Mouse (Mus musculus) layer of hippocampus, postnatal 14 days (tissue): ENCODE results near the gene Defb5. TPM values are rescaled to one million over a fixed set of nuclear protein-coding genes. Genes with fewer than 3 reads are reported as not detected.
"Not testable (repeated sequence)": the region's sequence is repeated elsewhere in the genome, so short reads cannot be mapped to it uniquely, and the experiment has no call there.

Experiments
- DNase-seq, 2 experiments: peaks; one replicate each; pipeline ENCODE4 v3.0.0; 2021 to 2022; ENCODE audit warnings: low spot score in 2 of 2, mixed read lengths in 1 of 2
- long read RNA-seq, 2 experiments: library from polyadenylated mRNA; stranded (forward); transcript quantifications; one replicate each; pipeline ENCODE4 v2.0.0; 2021
- total RNA-seq, 2 experiments: library from RNA; stranded (reverse); gene quantifications; 2 replicates each; pipeline ENCODE4 v1.2.3; 2021

Defb5 gene
- not detected for total RNA-seq
- long read RNA-seq, experiment 1: 0 reads
- long read RNA-seq, experiment 2: 0 reads

- no peak for DNase-seq
Observed at GRCm38 (mm10) chr8:19247280-19247679, at the start of gene Defb5. Gene Defb5, plus strand, starts transcription at chr8:19247580.

GRCm38 (mm10) chr8:19225161-19225560 is 22.2 kb upstream of the Defb5 start, which contains the start of gene Defb6:
Gene Defb6, plus strand, starts transcription at chr8:19225478.
- DNase-seq: no peak

- DNase-seq: no peak
Observed at GRCm38 (mm10) chr8:19238101-19238500, 9.3 kb upstream of the Defb5 start.

GRCm38 (mm10) chr8:19239616-19240015 is 7.8 kb upstream of the Defb5 start, which contains the start of gene Defb46:
Gene Defb46, plus strand, starts transcription at chr8:19239916.
- DNase-seq: no peak

GRCm38 (mm10) chr8:19258136-19258535 is 10.8 kb downstream of the Defb5 start:
- no peak for DNase-seq

DNA sequence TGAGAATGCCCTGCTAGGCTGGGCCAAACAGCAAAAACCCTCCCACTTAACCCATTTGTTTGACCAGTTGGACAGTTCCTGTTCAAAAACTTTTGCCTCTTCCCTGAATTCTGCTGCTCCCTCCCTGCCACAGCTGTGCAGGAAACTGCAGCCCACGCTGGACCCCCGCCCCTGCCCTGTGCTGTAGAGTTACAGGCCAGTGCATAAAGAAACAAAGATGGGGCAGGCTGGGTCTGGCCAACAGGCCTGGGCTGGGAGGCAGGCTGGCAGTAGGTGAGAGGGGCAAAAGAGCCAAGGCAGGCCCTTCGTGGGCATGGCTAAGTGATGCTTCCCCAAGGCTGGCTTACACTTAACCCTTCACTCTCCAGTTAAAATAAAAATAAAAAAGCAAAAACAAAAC is 12.3 kb downstream of the Defb5 start:
- no peak for DNase-seq

- not testable (repeated sequence) for DNase-seq
Observed at GRCm38 (mm10) chr8:19293060-19293459, 45.7 kb downstream of the Defb5 start, which contains the start of gene Defb3. Gene Defb3, plus strand, starts transcription at chr8:19293360.

GRCm38 (mm10) chr8:19298361-19298760 is 51.0 kb downstream of the Defb5 start:
- not testable (repeated sequence) for DNase-seq

Other genes with a start within 250 kb of the Defb5 start
- not detected for gene Defb38, start 221.0 kb upstream of the Defb5 start, total RNA-seq
- gene Defb39, start 182.8 kb upstream of the Defb5 start, total RNA-seq: not detected
- not detected for gene Defb12, start 132.7 kb upstream of the Defb5 start, total RNA-seq
- gene Defb34, start 123.8 kb upstream of the Defb5 start, total RNA-seq: not detected
- gene Gm45826, start 106.8 kb upstream of the Defb5 start, total RNA-seq: not detected
- gene Defb14, start 53.2 kb upstream of the Defb5 start, total RNA-seq: not detected
- not detected for gene Defb4, start 48.9 kb upstream of the Defb5 start, total RNA-seq
- not detected for gene Defb6, start 22.1 kb upstream of the Defb5 start, total RNA-seq
- not detected for gene Defb46, start 7.7 kb upstream of the Defb5 start, total RNA-seq
- not detected for gene Defb3, start 45.8 kb downstream of the Defb5 start, total RNA-seq
- gene Defb8, start 200.0 kb downstream of the Defb5 start, total RNA-seq: not detected
- gene Defb7, start 247.5 kb downstream of the Defb5 start, total RNA-seq: not detected